Mouse (Mus musculus): ENCODE measurements around the gene Acd.

Acd gene

DNA sequence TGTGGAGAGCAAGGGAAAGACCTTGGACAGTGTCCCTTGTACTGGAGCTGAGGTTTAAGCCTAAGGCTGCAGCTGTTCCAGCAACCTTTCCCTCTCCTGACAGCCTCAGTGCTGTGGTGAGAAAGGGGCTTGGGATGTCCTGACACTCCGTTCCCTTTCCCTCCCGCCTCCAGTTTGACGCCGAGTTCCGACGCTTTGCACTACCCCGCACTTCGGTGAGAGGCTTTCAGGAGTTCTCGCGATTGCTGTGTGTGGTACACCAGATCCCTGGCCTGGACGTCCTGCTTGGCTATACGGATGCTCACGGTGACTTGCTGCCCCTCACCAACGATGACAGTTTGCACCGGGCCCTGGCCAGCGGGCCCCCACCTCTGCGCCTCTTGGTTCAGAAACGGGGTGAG lies 1.1 kb upstream of the Acd start:
- no peak for DNase-seq (ENCODE audit: extremely low read depth, low read depth)

DNA sequence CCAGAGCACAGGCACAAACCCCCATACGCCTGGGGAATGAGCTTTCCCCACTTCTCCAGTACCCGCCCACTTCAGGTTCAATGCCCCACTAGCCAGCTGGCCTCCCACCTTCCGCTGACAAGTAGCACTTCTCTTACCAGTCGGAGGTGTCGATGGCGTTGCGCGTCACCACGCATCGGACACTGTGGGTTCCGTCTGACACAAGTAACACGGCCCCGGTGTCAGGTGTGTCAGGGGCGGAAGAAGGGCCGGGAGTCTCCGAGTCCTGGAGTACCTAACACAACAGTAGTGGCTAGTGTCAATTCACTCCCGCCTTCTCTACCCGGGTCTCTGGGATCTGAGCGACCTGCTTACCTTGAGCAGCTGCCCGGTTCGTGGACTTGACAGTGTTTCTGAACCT lies 336 bp downstream of the Acd start:
- DNase-seq (ENCODE audit: extremely low read depth, low read depth), result peak; percentile 54

DNA sequence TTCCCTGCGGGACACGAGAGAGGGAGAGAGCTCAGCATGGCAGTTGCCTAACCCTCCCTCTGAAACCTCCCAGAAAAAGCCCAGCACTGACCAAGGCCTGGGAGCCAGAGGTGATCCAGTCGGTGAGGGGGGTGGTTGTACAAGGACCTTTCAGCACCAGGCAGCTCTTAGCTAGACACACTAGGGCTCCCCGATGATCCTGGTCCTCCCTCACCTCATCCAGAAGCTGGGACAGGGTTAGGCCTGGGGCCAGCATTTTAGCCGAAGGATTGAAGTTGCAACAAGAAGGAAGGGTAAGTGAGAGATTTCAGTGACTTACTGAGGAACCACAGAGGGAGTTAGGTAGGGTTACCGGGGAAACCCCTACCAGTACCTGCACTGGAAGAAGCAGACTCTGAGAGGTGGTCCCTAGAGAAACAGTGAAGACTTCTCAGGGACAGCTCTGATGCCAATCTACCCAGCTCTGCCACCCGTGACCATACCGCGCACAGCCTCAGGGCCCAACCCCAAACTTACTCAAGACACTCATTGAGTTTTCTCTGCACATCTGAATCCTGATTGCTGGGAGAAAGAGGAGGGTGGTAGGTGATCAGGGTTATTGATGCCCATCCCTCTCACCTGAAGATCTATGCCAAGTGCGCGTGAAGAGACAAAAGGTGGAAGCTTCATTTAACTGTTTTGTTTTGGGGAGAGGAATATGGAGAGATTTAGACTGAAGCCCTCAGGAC lies 1.2 kb downstream of the Acd start:
- no peak for DNase-seq (ENCODE audit: extremely low read depth, low read depth)

GRCm38 (mm10) chr8:105698734-105699133 lies 2.2 kb downstream of the Acd start:
- no peak for DNase-seq (ENCODE audit: extremely low read depth, low read depth)

DNA sequence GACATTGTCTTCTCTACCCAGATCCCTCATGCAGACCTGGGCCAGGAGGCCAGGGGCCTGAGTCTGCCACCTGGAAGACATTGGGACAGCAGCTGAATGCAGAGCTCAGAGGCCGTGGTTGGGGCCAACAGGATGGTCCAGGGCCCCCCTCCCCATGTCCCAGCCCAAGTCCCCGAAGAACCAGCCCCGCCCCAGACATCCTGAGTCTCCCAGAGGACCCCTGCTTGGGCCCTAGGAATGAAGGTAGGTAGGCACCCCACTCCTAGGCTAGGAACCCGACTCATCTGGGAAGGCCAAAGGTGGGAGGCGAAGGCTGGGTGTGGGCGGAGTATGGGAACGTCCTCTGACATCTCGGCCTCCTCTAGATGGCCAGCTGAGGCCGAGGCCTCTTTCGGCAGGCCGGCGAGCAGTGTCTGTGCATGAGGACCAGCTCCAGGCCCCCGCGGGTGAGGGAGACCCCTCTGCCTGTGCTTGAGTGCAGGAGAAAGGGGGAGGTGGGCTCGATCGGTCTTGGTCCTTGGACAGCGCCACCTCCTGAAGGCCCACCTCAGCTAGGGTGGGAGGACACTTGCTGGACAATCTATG lies 3.6 kb downstream of the Acd start:
- DNase-seq (ENCODE audit: extremely low read depth, low read depth), result no peak

GRCm38 (mm10) chr8:105695080-105695780 lies 5.7 kb downstream of the Acd start:
- no peak for DNase-seq (ENCODE audit: extremely low read depth, low read depth)

GRCm38 (mm10) chr8:105694051-105694799 lies 6.7 kb downstream of the Acd start:
- DNase-seq (ENCODE audit: extremely low read depth, low read depth), result no peak

- DNase-seq (ENCODE audit: extremely low read depth, low read depth), result no peak
Observed at GRCm38 (mm10) chr8:105693648-105694047, 7.3 kb downstream of the Acd start.

DNA sequence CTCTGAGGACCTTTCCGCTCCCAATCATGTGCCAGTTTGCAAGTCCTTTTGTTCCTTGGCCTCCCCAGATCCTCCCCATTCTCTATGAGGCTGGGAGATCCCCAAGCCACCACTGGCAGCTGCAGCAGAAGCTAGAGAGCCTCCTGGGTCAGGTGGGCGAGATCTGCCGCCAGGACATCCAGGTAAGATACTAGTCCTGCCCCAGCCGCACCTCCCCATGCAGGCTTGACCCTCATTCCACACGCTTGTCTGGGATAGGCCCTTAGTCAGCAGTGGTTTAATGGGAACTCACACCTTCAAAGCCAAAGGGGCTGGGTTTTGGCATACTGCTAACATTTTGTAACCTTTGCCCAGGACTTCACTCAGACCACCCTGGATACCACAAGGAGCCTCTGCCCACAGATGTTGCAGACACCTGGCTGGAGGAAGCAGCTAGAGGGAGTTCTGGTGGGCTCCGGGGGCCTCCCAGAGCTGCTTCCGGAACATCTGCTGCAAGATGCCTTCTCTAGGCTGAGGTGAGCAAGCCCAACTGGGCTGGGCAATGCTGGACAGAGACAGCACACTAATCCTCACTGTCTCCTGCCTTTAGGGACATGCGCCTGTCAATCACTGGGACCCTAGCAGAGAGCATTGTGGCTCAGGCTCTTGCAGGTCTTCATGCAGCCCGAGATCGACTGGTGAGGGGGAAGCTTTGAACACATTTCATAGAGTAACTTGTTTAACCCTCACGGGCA lies 8.3 kb downstream of the Acd start:
- DNase-seq (ENCODE audit: extremely low read depth, low read depth), result no peak

DNA sequence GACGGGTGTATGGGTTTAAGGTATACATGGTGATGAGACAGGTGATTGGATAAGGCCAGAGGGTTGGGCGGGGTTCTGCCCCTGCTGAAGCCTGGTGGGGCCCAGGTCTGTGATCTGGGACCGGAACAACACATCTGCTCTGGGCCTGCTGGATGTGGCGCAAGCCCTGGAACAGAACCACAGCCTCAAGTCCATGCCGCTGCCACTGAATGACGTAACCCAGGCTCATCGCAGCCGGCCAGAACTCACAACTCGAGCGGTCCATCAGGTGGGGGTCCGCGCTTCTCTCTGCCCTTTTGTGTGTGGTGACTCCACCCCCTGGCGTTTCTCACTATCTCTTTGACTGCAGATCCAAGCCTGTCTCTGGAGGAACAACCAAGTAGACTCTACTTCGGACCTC lies 9.9 kb downstream of the Acd start:
- DNase-seq (ENCODE audit: extremely low read depth, low read depth), result no peak

- no peak for DNase-seq (ENCODE audit: extremely low read depth, low read depth)
Observed at GRCm38 (mm10) chr8:105689983-105690360, 10.9 kb downstream of the Acd start.

DNA sequence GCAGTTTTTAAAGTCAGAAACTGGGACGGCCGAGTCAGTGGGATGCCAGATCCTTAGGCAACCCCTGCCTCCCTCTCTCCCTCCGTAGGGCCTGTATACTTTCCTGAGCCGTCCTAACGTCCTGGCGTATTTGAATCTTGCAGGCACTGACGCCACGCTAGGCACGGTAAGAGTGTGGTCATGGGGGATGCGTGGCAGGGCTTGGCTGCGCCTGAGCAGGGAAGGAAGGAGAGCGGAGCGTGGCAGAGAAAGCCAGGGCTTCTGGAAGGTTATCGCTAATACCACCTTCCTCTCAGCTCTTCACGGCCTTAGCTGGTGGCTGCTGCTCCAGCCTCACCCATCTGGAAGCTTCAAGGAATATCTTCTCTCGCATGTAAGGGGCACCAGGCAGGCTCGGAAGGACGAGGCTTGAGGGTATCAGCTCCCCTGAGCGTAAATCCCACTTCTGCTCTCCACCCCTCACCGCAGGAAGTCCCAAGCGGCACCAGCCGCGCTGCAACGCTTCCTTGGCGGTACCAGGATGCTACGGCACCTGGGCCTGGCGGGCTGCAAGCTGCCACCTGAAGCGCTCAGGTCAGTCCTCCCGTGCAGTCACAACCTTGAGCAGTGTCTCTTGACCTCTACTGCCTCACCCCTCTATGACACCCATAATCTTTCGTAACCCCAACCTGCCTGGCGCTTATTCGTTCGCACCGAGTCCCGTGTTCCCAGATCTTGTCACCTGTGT lies 11.5 kb downstream of the Acd start:
- DNase-seq (ENCODE audit: extremely low read depth, low read depth), result no peak

- no peak for DNase-seq (ENCODE audit: extremely low read depth, low read depth)
Observed at GRCm38 (mm10) chr8:105688242-105688752, 12.6 kb downstream of the Acd start.

DNA sequence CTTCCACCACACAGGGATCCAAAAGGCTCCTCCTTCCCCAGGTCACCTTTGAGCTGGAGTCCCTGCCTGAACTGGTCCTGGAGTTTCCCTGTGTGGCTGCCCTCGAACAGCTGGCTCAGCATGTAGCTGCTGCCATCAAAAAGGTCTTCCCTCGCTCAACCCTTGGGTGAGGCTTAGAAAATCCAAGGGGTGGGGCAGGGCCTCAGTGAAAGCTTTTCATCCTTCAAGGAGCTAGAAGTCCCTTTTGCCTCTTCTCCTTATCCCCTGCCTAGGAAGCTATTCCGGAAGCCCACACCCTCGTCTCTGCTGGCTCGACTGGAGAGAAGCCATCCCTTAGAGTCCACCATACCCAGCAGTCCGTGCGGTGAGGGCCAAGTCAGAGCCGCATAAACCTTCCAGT lies 13.4 kb downstream of the Acd start:
- DNase-seq (ENCODE audit: extremely low read depth, low read depth), result no peak

- DNase-seq (ENCODE audit: extremely low read depth, low read depth), result no peak
Observed at GRCm38 (mm10) chr8:105686551-105686950, 14.4 kb downstream of the Acd start.

DNA sequence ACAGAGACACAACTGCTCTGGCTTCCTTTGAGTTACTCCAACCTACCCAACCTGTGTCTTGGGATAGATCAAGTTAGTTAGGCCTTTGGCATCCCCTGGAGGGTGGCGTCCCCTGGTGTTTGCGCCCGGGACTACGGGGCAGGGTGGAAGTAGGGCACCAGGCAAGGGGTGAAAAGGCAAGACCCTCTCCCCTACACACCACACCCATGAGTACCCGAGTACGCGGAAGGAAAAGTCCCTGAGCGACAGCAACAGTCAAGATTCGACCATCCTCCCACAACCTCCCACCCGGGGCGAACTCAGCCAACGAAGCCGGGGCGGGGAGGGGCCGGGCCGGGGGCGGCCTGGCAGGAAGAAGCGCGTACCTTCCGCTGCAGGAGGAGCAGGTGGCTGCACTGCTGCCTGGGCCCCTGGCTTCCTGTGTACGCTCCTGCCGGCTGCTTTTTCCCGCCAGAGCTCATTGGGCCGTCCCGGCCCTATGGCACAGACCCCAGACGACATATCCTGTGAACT lies 15.1 kb downstream of the Acd start, which contains the start of gene Carmil2:
TSS of gene Carmil2 (plus strand) at position 479 of the 513 bp plus-strand sequence.
- no peak for DNase-seq (ENCODE audit: extremely low read depth, low read depth)

DNA sequence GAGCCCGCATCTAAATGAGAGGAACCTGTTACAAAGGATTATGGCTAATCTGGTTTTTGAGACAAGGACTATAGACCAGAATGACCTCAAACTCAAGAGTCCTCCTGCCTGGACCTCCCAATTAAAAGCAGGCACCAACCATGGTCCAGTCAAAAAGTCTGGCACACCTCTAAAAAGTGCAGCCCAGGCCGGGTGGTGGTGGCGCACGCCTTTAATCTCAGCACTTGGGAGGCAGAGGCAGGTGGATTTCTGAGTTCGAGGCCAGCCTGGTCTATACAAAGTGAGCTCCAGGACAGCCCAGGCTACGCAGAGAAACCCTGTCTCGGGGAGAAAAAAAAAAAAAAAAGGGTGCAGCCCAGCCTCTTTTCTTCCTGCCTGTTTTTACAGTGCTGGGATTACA lies 15.6 kb downstream of the Acd start:
- DNase-seq (ENCODE audit: extremely low read depth, low read depth), result no peak

- no peak for DNase-seq (ENCODE audit: extremely low read depth, low read depth)
Observed at GRCm38 (mm10) chr8:105677891-105678290, 23.0 kb downstream of the Acd start.

DNA sequence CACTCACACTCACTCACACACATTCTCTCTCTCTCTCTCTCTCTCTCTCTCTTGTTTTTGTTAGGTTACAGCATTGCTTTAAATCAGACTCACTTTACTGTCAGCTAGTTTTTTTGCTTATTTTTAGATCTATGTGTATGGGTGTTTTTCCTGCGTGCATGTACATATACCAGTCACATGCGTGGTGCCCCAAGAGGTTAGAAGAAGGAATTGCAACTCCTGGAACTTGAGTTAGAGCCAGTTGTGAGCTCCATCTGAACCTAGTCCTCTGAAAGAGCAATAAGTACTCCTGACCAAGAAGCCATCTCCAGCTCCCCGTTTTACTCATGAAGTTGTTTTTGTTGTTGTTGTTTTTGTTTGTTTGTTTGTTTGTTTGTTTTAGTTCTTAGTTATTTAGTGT lies 39.7 kb downstream of the Acd start:
- DNase-seq (ENCODE audit: extremely low read depth, low read depth), result peak; percentile 27

DNA sequence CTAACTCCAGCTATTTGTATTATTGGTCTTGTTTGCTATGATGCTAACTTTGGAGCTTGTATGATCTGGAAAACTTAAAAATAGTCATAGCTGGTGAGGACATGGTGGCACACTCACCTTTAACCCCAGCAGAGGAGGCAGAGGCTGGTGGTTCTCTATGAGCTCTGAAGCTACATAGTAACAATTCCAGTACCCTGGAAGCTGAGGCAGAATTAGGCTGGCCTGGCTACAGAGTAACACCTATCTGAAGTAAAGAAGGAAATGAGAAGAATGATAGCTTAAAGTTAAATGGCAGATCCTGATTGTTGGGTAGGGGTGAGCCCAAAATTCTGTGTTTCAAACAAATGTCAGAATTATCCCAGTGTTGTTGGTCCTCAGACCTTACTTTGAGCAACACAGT lies 43.3 kb downstream of the Acd start:
- DNase-seq (ENCODE audit: extremely low read depth, low read depth), result no peak

Data from MEL-GATA-1-ER (cell line).